Mouse (Mus musculus): ENCODE results near the gene Sod3.

Sod3 gene

GRCm38 (mm10) chr5:52375847-52376246 lies 12.3 kb downstream of the Sod3 start:
- no peak for ATAC-seq (ENCODE audit: low TSS enrichment)

GRCm38 (mm10) chr5:52382837-52383236 lies 19.2 kb downstream of the Sod3 start:
- ATAC-seq (ENCODE audit: low TSS enrichment), result no peak

GRCm38 (mm10) chr5:52383748-52384147 lies 20.2 kb downstream of the Sod3 start:
- ATAC-seq (ENCODE audit: low TSS enrichment), result no peak

- no peak for ATAC-seq (ENCODE audit: low TSS enrichment)
These were observed 22.4 kb downstream of the Sod3 start for GRCm38 (mm10) chr5:52386016-52386415.

- ATAC-seq (ENCODE audit: low TSS enrichment), result peak; percentile 80
These were observed 24.6 kb downstream of the Sod3 start for GRCm38 (mm10) chr5:52388092-52388749.

GRCm38 (mm10) chr5:52390381-52390780 lies 26.8 kb downstream of the Sod3 start:
- peak; percentile 60 for ATAC-seq (ENCODE audit: low TSS enrichment)

GRCm38 (mm10) chr5:52391471-52391870 lies 27.9 kb downstream of the Sod3 start:
- peak; percentile 25 for ATAC-seq (ENCODE audit: low TSS enrichment)

GRCm38 (mm10) chr5:52393756-52394155 lies 30.2 kb downstream of the Sod3 start:
- ATAC-seq (ENCODE audit: low TSS enrichment), result peak; percentile 55

GRCm38 (mm10) chr5:52404373-52404772 lies 40.8 kb downstream of the Sod3 start:
- no peak for ATAC-seq (ENCODE audit: low TSS enrichment)

GRCm38 (mm10) chr5:52408668-52409315 lies 45.2 kb downstream of the Sod3 start:
- ATAC-seq (ENCODE audit: low TSS enrichment), result no peak

- ATAC-seq (ENCODE audit: low TSS enrichment), result no peak
These were observed 46.6 kb downstream of the Sod3 start for GRCm38 (mm10) chr5:52410197-52410596.

- no peak for ATAC-seq (ENCODE audit: low TSS enrichment)
These were observed 48.0 kb downstream of the Sod3 start for GRCm38 (mm10) chr5:52411567-52411966.

GRCm38 (mm10) chr5:52415193-52415592 lies 51.6 kb downstream of the Sod3 start:
- no peak for ATAC-seq (ENCODE audit: low TSS enrichment)

GRCm38 (mm10) chr5:52415917-52416316 lies 52.3 kb downstream of the Sod3 start:
- no peak for ATAC-seq (ENCODE audit: low TSS enrichment)

- no peak for ATAC-seq (ENCODE audit: low TSS enrichment)
These were observed 52.9 kb downstream of the Sod3 start for GRCm38 (mm10) chr5:52416485-52416884.
